Mouse (Mus musculus): ENCODE results near the gene Crybb1.
A peak's percentile ranks its signal among the peaks of the same experiment; 100 is the strongest.

The Crybb1 gene

GRCm38 (mm10) chr5:112313222-112313885 lies 57.7 kb downstream of the Crybb1 start:
- no peak for DNase-seq

- DNase-seq = no peak
Observed at GRCm38 (mm10) chr5:112316468-112316867, 60.9 kb downstream of the Crybb1 start.

- peak; percentile 32 to 60 for DNase-seq
Observed at GRCm38 (mm10) chr5:112317328-112317727, 61.7 kb downstream of the Crybb1 start.

Measured in lung, adult 18-20 months (tissue).